Mouse (Mus musculus): ENCODE data around the gene Skint11. TPM values are rescaled to one million over a fixed set of nuclear protein-coding genes. Genes with fewer than 3 reads are reported as not detected.

Skint11 gene
- not detected in 2 replicates for polyA plus RNA-seq (2012; rRNA removed)

DNA sequence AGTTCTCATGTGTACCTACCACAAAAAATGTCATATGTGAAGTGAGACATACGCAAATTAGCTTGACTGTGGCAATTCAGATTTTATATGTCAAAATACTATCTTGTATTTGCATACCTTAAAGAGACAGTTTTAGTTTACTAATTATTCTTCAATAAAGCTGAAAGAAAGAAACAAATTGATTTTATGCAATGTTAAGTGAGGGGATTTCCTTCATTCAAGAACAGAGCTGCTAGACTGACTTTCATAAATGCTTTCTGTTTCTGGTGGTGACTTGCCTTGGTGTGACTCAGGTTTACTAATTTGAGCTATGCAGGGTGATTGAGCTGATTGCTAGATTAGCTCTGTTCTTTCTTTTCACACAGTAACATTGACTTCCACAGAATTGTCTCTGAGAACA lies at the start of gene Skint11:
Skint11 (plus strand) TSS at position 301 of the 400 bp plus-strand sequence.

Other genes starting within 250 kb of the Skint11 start
- not detected in 2 replicates for gene Skint5, start 163.9 kb upstream of the Skint11 start, polyA plus RNA-seq (2012; rRNA removed)
- gene Trabd2b, start 243.3 kb downstream of the Skint11 start, polyA plus RNA-seq (2012; rRNA removed): 0.78 and 1.5 TPM in 2 replicates

Measured in stomach, adult 2 months (tissue).